Mouse (Mus musculus): ENCODE data around the gene Mex3d.

DNA sequence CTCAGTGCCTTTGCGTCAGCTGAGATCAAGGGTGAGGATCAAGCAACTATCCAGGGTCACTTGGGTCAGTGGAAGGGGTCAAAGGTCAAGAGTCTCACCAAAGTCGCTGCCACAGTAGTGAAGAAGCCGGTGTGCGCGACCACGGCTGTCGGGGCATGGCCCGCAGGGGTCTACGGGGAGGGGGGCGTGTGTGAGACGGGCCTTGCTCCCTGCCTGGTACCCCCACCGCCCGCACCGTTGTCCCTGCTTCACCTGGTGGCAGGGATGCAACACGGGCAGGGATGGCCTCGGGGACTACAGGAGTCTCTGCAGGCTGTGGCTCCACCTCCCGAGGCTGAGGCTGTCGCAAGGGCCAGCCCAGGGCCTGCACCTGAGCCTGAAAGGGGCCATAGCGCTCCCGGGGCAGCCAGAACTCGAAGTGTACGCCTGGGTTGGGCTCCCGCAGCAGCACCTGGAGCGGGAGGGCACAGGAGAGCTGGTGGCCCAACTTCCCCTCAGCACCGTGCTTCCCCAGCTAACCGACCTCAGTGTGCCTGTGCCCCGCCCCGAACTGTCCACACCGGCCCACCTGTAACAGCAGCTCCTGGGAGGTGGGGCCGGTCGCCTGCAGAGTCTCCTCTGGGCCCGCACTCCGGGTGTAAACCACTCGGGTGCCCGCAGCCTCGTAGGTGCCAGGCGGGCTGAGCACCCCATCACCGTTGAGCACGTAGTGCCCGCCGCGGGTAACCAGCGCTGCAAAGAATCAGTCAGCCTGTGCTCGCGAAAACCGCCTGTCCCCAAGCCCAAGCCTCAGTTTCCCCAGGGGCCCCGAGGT, 45.8 kb downstream of the Mex3d start:
- TF ChIP-seq POLR2A (IDR thresholded peaks at IDR 0.05; ENCODE audit: low read depth, low read length) (no peak), CTCF (conservative IDR thresholded peaks at IDR 0.05; ENCODE audit: insufficient read depth, insufficient read length, low read depth, low read length) (no peak)
